Mouse (Mus musculus) lung, embryonic 16.5 days (tissue): ENCODE data around the gene Syn3. TPM values are rescaled to one million over a fixed set of nuclear protein-coding genes. Genes with fewer than 3 reads are reported as not detected.

Experiments
- ATAC-seq: fragments of 200-750 bp; cut with Nextera tagmentation; 2 replicates; pipeline ENCODE4 v1.8.0; 2017; ENCODE audit warnings: low read depth, mild to moderate bottlenecking, moderate library complexity
- H3K27ac ChIP-seq: fragments of 300-500 bp; sonication (generic); 2 replicates; pipeline ENCODE4 v1.5.1; 2014; ENCODE audit warnings: mild to moderate bottlenecking, control low read depth, low read length
- H3K27me3 ChIP-seq: fragments of 300-500 bp; sonication (generic); 2 replicates; pipeline ENCODE4 v1.6.1; 2014; ENCODE audit warnings: low read depth, low read length, mixed read lengths; ENCODE audit not compliant: control insufficient read depth, insufficient read depth
- H3K36me3 ChIP-seq: fragments of 300-500 bp; sonication (generic); 2 replicates; pipeline ENCODE4 v1.6.1; 2014; ENCODE audit warnings: low read length; ENCODE audit not compliant: control insufficient read depth, insufficient read depth
- H3K4me1 ChIP-seq: fragments of 300-500 bp; sonication (generic); replicated peaks from 2 replicates; pipeline ENCODE4 v1.6.1; 2014; ENCODE audit warnings: low read length, mixed read lengths; ENCODE audit not compliant: control insufficient read depth, insufficient read depth
- H3K4me2 ChIP-seq: fragments of 300-500 bp; sonication (generic); 2 replicates; pipeline ENCODE4 v1.6.1; 2014; ENCODE audit warnings: low read depth, low read length, control low read depth
- H3K4me3 ChIP-seq: fragments of 300-500 bp; sonication (generic); 2 replicates; pipeline ENCODE4 v1.5.1; 2014; ENCODE audit warnings: mild to moderate bottlenecking, low read length, control low read depth
- H3K9ac ChIP-seq: fragments of 300-500 bp; sonication (generic); 2 replicates; pipeline ENCODE4 v1.6.1; 2014; ENCODE audit warnings: low read length, control low read depth
- H3K9me3 ChIP-seq: fragments of 300-500 bp; sonication (generic); 2 replicates; pipeline ENCODE4 v1.6.1; 2016; ENCODE audit warnings: low read length; ENCODE audit not compliant: control insufficient read depth
- WGBS: fragments of 180-500 bp; shearing (Covaris S2); extraction: QIAGEN DNeasy Blood & Tissue Kit; methylation state at CpG from one replicate; pipeline ENCODE4 v1.1.7; 2014; 5-methylcytosine and 5-hydroxymethylcytosine counted together
- polyA plus RNA-seq: library from polyadenylated mRNA; unstranded; fragments of >200 nt; fragmentation: Nextera tagmentation; extraction: Ambion mirVana; gene quantifications from 2 replicates; pipeline ENCODE4 v1.2.1, GENCODE M21; 2015

Syn3 gene
- polyA plus RNA-seq, 1 experiment from 2014 or later = 2.8 TPM

- Histone ChIP-seq H3K36me3 (no peaks in the 10 kb centered on the region), H3K4me1 (no peaks in the 10 kb centered on the region), H3K4me3 (no peak overlapping the region), H3K27ac (no peak overlapping the region), H3K9me3 (no peaks in the 10 kb centered on the region), H3K9ac (no peak overlapping the region), H3K4me2 (no peak overlapping the region), H3K27me3 (no peaks in the 10 kb centered on the region)
- 63% methylated on average over 5 of the region's 5 CpGs for WGBS
- no peak for ATAC-seq
Measured at GRCm38 (mm10) chr10:86006455-86006854, 492.2 kb downstream of the Syn3 start.

Other genes with a start within 250 kb of the Syn3 start
- 90.5 and 107 TPM in 2 replicates for gene Timp3, start 198.5 kb downstream of the Syn3 start, polyA plus RNA-seq
- gene Hsp90b1, start 206.6 kb upstream of the Syn3 start, polyA plus RNA-seq = 771 and 809 TPM in 2 replicates
- 1.3 and 1.5 TPM in 2 replicates for gene Ttc41, start 206.9 kb upstream of the Syn3 start, polyA plus RNA-seq